Mouse (Mus musculus) kidney, adult 9 months (tissue): ENCODE measurements around the gene Psma2.

Source experiments
- DNase-seq: peaks from one replicate; pipeline ENCODE4 v3.0.0; 2022

The Psma2 gene

GRCm38 (mm10) chr13:14612926-14613529 lies at the start of gene Psma2, which contains the start of gene Mrpl32:
Gene Psma2 (plus strand): TSS chr13:14613240.
Gene Mrpl32 (minus strand): TSS chr13:14613165.
- peak; percentile 98 for DNase-seq

GRCm38 (mm10) chr13:14574128-14574527 lies 38.9 kb upstream of the Psma2 start:
- no peak for DNase-seq

- DNase-seq: no peak
These were observed 32.6 kb upstream of the Psma2 start for GRCm38 (mm10) chr13:14580392-14580791.

- DNase-seq: no peak
These were observed 10.3 kb upstream of the Psma2 start for GRCm38 (mm10) chr13:14602744-14603143.

GRCm38 (mm10) chr13:14607616-14608015 lies 5.4 kb upstream of the Psma2 start:
- DNase-seq: no peak

- DNase-seq: no peak
These were observed 577 bp upstream of the Psma2 start for GRCm38 (mm10) chr13:14612463-14612862.

- DNase-seq: no peak
These were observed 513 bp downstream of the Psma2 start for GRCm38 (mm10) chr13:14613553-14613952.

- DNase-seq: peak; percentile 80
These were observed 5.7 kb downstream of the Psma2 start for GRCm38 (mm10) chr13:14618724-14619123.

GRCm38 (mm10) chr13:14629726-14630641 lies 16.9 kb downstream of the Psma2 start, which contains the start of gene AW209491:
Gene AW209491 (plus strand): TSS chr13:14630154.
- peak; percentile 98 for DNase-seq

- DNase-seq: no peak
These were observed 27.0 kb downstream of the Psma2 start for GRCm38 (mm10) chr13:14639998-14640397.

GRCm38 (mm10) chr13:14649301-14649700 lies 36.3 kb downstream of the Psma2 start:
- peak; percentile 37 for DNase-seq

- DNase-seq: peak; percentile 16
These were observed 54.1 kb downstream of the Psma2 start for GRCm38 (mm10) chr13:14667107-14667506.

- peak; percentile 7 for DNase-seq
These were observed 57.3 kb downstream of the Psma2 start for GRCm38 (mm10) chr13:14670342-14670741.

- DNase-seq: no peak
These were observed 75.9 kb downstream of the Psma2 start for GRCm38 (mm10) chr13:14688955-14689354.

GRCm38 (mm10) chr13:14716801-14717200 lies 103.8 kb downstream of the Psma2 start:
- no peak for DNase-seq

- no peak for DNase-seq
These were observed 104.7 kb downstream of the Psma2 start for GRCm38 (mm10) chr13:14717755-14718154.
